Mouse (Mus musculus) left cerebral cortex, postnatal 4 days (tissue): ENCODE measurements around the gene Bnip2. TPM values are rescaled to one million over a fixed set of nuclear protein-coding genes. Genes with fewer than 3 reads are reported as not detected.
"Not testable (repeated sequence)": the region's sequence is repeated elsewhere in the genome, so short reads cannot be mapped to it uniquely, and the experiment has no call there.

Experiments used
- DNase-seq: peaks from one replicate; pipeline ENCODE4 v3.0.0-alpha.2; 2022
- intact Hi-C: fragments of 180-260 bp; cut with DNase I; formaldehyde crosslinking; loops from one replicate; pipeline ENCODE4 v1.15.1; 2025
- total RNA-seq, 2 experiments: library from RNA; stranded (reverse); gene quantifications; 2 replicates each; pipeline ENCODE4 v1.2.3; 2021

Gene Bnip2
- total RNA-seq, 2 experiments from 2014 or later = 64.0 to 67.1 TPM

DNA sequence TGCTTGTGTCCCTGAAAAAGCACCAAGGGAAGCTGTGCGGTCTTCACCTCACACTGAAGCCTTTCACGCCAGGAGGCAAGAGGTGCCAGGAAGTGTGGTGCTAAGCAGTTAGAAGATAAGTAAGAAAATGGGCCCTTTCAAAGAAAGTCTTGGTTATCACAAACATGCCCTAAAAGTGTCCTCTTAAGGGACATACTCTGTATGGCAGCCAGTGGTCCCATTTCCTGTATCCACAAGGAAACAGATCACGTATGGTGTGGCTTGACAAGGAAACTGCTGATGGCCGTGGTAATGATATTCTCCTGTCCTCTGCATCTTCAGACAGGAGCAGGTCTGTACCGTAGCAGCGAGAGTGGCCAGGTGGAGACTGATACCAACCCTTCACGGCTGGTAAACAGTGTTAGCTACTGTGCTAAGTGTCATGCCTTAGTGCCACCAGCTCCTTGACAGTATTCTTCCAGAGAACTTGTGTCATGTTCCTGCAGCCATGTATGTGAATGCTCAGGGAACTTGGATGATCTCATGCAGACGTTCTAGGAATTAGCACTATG, 20.6 kb downstream of the Bnip2 start:
- DNase-seq = no peak
- intact Hi-C loops = no loop called here

DNA sequence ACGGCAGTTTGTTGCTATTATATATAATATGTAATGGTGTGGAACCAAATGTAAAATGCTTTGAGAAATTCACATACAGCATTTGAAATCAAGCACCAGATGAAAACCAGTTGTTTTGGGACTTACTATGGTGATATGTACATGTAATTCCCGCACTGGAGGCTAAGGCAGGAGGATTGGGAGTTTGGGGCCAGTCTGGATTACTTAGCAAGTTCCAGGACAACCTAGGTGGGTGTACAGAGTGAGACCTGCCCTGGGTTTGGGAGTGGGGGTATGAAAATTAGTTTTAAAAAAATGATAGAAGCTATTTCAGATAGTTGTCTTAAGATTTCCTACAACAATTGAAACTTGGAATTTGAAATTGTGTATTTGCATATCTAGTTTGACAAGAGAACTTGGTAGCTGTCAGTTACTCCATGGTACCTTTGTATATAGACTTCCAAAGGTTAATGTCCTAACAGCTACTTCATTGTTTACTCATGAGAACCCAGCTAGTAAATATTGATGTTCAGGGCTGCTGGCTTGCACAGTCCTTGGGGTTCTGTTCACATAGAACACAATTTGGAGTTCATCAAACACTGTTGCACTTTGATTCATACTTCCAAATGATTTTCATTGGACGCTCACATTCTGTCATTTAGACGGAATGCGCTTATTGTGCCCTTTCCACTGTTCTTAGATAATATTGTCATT, 21.7 kb downstream of the Bnip2 start:
- intact Hi-C loops = no loop called here
- no peak for DNase-seq

DNA sequence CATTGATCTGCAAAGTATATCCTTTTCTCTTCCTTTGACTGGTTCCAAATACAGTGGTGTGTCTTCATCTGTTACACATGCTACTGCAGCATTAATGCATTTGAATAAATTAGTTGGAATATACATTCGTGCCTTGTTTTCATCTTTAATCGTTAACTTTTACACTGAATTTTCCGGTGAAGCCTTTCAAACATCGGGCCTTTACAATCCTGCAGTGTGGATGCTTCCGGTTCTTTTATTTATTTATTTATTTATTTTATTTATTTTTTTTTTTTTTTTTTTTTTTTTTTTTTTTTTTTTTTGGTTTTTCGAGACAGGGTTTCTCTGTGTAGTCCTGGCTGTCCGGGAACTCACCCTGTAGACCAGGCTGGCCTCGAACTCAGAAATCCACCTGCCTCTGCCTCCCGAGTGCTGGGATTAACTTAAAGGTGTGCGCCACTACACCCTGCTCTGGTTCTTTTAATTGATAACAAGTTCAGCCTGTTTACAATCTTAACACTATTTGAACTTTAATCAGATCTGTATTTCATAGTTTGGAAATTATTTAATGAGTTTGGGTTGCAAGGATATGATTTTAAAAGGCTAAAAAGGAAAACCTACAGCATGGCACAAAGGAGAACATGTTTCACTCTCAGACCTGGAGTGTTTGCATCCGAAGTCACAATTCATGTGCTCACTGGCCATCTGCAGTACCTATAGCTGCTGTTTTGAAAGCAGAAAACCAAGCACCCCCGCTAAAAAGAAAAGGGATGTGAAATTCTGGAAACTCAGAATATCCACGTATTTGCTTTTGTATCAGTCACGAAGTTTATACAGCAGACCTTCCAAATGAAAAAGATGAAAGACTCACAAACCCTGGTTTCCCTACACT, 22.5 kb downstream of the Bnip2 start:
- no peak for DNase-seq
- intact Hi-C loops = no loop called here

DNA sequence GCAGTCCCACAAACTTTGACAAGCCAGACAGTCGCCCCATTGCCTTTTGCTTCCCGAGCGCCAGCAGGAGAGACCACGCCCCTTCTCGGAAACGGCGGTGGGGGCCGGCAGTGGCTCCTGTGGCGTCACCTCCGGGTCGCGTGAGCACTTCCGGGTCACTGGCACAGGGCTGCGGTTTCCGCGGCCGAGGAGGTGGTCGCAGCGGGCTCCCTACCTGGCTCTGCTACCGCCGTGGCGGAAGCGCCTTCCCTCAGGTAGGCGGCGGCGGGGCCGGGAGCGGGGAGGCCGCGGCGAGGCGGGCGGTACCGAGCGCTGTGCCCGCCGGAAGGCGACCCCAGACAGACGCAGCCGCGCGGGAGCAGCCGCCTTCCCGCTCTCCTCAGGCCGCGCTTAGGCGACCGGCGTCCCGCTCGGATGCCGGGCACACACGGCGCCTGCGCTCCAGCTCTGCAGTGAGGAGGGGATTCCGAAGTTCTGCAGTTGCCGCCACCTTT, 23.2 kb downstream of the Bnip2 start, which contains the start of gene Gtf2a2:
Gene Gtf2a2 (plus strand): TSS at position 143 of the 494 bp plus-strand sequence.
- intact Hi-C loops = no loop called here
- peak; percentile 95 for DNase-seq

DNA sequence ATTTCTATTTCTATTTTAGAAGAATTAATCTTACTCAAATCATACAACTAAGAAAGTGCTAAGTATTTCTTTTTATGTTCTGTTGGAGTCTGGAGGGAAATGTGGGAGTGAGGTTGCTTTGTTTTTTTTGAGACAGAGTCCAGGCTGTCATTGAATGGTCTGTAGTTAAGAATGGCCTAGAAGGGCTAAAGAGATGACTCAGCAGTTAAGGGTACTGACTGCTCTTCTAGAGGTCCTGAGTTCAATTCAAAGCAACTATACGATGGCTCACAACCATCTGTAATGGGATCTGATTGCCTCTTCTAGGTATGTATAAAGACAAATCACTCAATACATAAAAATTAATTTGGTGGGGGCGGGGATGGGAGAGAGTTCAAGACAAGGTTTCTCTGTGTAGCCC, 26.4 kb downstream of the Bnip2 start:
- no peak for DNase-seq
- intact Hi-C loops = loop anchor here (5.0 kb wide), 1 partner anchor 67 kb away; no protein-coding TSS in a partner anchor

DNA sequence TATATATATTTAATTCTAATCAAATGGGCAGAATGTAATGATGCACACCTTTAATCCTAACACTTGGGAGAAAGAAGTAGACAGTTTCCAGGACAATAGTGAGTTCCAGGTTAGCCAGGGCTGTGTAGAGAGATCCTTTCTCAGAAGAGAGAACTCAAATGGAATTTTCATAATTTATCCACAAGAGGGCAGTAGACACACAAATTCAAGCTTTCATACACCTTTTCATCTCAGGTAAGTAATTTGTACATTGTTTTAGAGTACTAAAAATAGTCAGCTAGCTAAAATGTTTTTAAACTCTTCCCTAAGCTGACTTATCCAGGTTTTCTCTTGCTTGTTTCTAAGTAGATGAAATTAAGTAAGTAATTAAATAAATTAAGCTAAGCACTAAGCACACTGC, 29.6 kb downstream of the Bnip2 start:
- intact Hi-C loops = loop anchor here (5.0 kb wide), 1 partner anchor 63 kb away; no protein-coding TSS in a partner anchor
- DNase-seq = no peak

DNA sequence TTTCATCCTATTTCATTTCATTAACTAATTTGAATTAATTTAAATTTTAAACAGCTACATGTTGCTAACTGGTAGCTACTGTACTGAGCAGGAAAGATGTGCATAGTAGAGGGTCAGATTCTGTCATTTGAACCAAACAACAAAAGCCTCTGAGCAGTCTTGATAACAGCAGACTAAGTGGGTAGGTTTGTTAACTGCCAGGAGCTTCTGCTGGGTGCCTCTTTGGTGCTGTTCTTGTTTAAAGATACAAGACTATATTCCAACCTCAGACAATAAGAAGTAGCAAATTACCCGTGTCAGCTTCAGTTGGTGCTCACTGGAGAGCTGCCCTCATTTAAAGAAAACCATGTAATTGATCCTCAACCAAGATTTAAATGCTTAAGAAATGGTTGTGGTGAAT, 32.3 kb downstream of the Bnip2 start:
- intact Hi-C loops = no loop called here
- no peak for DNase-seq

DNA sequence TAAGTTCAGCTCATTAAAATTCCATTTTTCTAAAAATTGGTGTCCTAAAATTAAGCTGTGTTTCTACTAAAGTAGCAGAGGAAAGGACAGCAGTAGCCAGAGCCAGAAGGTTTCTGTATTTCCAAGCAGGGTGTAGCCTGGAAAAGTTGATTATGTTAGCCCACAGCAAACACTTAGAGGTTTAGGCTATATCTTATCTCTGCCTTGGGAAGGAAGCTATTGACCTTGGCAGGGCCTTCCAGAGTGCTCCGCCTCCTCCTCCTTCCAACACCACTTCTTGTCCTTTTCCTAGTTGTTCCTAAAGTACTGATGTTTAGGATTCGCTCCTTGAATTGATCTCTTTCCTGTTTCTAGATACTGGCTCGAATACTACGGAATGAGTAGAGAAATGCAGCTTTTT, 32.8 kb downstream of the Bnip2 start:
- intact Hi-C loops = no loop called here
- no peak for DNase-seq

DNA sequence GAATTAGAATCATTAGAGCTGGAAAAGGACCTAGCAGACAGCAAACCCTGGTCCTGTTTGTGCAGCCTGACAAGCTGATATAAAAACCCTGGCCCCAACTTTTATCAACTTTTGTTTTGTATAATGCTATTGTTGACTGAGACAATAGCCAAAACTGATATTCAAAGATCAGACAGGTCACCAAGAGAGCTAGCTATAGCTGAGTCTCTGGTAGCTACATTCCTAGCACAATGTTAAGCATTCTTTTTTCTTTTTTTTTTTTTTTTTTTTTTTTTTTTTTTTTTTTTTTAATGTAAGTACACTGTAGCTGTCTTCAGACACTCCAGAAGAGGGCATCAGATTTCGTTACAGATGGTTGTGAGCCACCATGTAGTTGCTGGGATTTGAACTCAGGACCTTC, 34.3 kb downstream of the Bnip2 start:
- intact Hi-C loops, DNase-seq: not testable (repeated sequence)

DNA sequence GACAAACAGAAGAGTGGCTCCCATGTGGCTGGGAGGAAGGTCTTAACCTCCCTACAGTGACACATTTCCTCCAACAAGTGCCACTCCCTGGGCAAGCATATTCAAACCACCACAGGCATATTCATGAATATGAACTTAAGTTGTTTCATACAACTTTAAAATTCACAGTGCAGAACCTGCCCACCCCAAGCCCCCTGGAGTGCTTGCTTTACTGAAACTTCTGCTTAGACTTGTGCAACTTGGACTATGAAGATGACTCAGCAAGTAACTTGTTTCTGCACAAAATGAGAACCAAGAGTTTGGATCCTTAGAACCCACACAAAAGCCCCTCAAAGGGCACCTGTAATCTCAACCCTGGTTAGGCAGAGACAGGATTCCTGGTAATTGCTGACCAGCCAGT, 35.4 kb downstream of the Bnip2 start:
- intact Hi-C loops = no loop called here
- DNase-seq = no peak

DNA sequence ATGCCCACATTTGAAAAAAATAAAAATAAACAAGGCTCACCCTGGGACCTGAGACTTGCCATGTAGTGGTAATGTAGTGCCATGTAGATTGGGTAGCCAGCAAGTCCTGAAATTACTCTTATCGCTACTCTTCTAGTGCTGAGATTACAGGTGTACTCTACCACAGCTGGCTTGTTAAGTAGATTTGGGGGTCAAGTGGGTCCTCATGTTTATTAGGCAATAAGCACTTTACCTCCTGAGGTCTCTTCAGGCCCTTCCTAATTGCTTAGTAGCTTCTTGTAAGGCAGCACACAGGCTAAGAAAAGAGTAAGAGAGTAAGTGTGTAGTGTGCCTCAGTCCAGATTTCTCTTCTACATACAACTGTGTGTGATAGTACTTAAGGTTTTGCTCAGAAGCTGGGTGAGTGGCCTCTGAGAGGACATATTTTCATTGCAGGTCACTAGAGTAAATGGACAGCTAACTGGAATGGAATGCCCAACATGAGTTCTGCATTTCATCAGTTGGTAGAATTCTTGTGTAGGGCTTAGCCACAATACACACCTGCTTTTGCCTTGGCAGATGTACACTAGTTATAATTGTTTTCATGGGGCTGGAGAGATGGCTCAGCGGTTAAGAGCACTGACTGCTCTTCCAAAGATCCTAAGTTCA, 36.2 kb downstream of the Bnip2 start:
- no peak for DNase-seq
- intact Hi-C loops = no loop called here

DNA sequence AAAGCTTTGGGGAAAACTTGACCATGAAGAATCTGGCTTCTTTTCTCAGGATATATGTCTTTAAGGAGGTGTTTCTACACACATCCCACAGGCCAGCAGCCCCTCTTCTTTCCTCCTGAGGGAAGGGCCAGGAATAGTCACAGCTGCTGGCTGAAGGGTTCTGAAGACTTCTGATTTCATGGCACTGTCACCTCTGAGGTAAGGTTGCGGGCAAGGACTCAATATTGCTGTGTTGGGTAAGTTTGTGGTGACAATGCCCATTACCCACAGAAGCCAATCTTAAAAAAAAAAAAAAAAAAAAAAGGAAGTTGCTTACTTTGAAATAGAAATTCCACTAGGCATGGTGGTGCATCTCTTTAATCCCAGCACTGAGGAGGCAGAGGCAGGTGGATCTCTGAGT, 42.9 kb downstream of the Bnip2 start:
- intact Hi-C loops = no loop called here

DNA sequence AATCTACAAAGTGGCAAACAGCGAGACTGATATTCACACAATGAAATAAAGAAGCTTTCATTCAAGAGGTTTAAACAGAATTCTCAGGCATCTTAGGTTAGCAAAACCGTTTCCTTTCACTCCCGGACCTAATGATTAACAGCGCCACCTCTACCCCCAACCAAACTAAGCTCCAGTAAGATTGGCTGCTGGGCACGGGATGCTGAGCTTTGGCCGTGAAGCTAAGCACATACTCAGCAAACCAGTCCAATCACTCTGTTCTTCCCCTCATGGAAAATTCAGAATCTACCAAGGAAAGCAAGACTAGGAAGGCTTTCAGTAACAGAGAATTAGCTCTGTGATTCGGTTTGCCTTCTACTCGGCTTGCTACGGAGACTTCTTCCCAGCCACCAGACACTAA, 43.8 kb downstream of the Bnip2 start:
- intact Hi-C loops = no loop called here

More for the DNA sequence above, 42.9 kb downstream of the Bnip2 start:
- no peak for DNase-seq

DNA sequence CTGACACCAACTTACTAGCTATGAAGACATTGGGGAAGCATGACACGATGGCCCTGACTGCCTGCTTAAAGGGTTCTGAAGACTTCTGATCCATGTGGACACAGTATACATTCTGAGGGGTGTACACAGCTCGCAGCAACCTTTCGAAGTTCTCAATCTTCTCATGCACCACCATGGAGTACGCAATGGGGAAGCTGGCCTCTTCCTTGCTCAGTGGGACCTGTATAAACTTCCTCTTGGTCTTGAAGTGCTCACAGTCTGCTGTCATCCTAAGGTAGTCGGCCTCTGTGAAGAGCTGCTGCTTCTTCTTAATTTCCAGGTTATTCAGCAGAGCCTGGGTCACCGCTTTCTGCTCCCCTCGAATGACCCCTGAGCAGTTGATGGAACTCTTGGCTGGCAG, 45.4 kb downstream of the Bnip2 start:
- intact Hi-C loops = no loop called here
- DNase-seq = no peak

More for the DNA sequence above, 43.8 kb downstream of the Bnip2 start:
- no peak for DNase-seq

DNA sequence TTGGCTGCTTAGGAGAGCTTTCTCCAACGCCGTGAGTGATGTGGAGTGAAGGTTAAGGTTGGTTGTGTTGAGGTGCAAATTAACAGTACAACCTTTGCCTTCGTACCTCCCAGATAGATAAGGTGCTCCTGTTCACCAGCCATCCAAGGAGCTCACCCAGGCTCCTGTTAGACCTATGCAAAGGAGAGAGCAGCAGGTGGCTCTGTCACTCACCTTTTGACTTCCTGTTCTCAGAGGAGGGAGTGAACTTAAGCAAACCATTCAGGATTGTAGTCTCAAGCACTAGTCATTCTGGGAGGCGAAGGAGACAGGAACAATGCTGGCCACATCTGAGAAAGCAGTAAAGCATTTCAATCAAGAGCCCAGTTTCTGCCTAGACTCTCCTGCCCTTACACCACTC, 47.4 kb downstream of the Bnip2 start:
- DNase-seq = no peak
- intact Hi-C loops = no loop called here

DNA sequence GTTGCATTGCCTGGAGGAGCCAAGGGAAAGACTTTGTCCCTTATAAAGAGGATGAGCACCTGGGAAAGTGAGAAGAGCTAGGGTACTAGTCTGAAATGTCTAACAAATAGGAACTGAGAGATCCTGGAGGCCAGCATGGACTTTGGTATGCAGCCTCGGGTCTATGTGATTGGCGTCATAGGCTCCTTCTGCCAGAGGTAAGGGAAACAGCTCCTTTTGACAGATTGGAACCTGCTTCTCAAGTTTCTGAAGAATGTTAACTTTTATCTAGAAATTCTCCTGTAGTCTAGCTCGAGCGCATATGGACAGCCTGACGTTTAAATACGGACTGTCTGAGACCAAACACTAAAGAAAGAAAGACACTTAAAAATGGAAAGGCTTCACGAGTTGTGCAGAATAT, 48.7 kb downstream of the Bnip2 start, which contains the start of gene Gcnt3:
Gene Gcnt3 (minus strand): TSS at position 101 of the 400 bp plus-strand sequence.
- DNase-seq = no peak
- intact Hi-C loops = no loop called here

DNA sequence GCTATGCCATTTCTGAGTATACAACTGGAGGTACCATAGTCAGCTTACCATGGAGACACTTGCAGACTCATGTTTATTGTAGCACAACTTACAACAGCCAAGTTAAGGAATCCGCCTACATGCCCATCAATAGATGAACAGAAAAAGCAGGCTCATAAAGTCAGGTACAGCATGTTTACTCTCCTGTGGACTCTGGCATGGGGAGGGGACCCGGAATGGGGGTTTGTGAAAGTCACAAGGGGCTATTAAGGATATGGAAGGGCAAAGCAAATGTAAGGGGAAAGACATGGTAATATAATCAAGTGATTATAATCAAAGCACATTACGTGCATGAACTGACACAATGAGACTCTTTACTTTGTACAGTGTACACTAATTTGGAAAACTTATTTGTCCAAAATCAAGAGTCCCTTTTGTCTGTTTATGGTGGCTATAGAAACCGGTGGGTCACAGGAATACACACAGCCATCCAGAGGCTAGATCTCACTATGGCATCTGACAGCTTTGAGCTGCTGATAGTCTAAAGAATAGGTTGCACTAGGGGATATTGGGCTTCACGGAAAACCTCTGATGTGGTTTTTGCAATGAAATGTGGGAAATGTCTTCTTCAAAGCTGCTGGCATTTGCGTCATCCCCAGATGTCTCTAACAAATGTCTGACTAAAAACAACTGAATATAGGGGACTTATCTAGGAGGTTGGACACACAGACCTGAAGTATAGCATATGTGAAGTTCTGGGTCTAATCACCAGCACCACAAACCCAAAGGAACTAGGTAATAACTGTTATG, 50.5 kb downstream of the Bnip2 start:
- DNase-seq = no peak
- intact Hi-C loops = no loop called here

DNA sequence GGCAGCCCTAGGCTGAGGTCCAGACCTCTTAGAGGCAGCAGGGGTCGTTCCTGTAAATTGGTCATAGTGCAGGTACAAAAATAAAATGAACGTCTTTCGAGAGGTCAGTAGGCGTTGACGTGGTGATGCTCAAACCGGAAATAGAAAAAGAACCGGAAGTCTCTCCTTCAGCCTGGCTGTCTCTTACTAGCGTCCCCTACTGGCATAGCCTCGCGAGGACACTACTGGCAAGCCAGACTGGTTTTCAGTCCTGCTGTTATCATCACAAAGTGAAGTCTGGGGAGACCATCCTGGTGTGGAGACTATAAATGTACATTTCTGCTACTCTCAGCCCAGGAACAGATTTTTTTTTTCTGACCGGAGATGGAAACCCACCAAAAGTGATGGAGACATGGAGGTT, 51.3 kb downstream of the Bnip2 start:
- DNase-seq = no peak
- intact Hi-C loops = no loop called here

DNA sequence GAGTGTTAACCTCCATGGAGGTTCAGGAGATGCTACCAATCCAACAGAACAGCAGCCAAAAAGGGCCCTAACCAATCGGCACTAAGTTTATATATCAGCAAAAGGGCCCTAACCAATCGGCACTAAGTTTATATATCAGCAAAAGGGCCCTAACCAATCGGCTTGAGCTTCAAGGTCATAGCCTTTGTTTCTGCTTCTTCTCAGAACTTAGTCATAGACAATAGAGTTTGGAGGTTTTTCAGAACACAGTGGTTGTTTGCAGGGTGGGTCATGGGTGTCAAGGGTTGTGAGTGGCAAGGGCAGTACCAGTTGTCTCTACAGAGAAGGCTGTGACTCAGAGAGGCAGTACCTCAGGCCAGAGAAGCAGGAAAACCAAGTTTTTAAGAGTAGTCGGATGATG, 52.9 kb downstream of the Bnip2 start:
- DNase-seq = no peak
- intact Hi-C loops = no loop called here

DNA sequence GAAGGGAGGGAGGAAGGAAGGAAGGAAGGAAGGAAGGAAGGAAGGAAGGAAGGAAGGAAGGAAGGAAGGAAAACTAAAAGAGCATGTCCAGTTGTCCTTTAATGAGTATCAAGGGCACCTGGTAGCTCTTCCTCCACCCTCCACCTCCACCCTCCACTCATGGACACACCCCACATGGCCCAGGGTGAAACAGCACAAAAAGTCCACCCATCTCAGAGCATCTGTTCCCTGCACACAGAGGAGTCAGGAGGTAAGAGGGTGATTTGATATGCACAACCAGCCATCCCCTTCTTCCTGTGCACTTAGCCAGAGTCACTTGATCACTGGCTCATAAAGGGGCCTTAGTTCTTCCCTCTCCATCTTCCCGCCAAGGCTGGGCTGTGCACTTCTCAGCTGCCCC, 53.7 kb downstream of the Bnip2 start:
- no peak for DNase-seq
- intact Hi-C loops = no loop called here
